Mouse (Mus musculus) CD4-positive, CD25-positive, alpha-beta regulatory T cell, adult 4 months (primary cell): Measurements from ENCODE around the gene Olfr630. TPM values are rescaled to one million over a fixed set of nuclear protein-coding genes. Genes with fewer than 3 reads are reported as not detected.
"Not testable (repeated sequence)": the region's sequence is repeated elsewhere in the genome, so short reads cannot be mapped to it uniquely, and the experiment has no call there.

Experiments
- ATAC-seq: one replicate; pipeline ENCODE4 v1.8.0; 2017
- polyA plus RNA-seq, 2 experiments: library from polyadenylated mRNA; unstranded; fragments of 100-300 nt; shearing (Covaris generic); gene quantifications; one replicate each; pipeline ENCODE4 v1.2.1; 2017

The Olfr630 gene
- not detected for polyA plus RNA-seq

GRCm38 (mm10) chr7:103757233-103757632 lies at the start of gene Olfr630:
TSS of gene Olfr630 (minus strand) at chr7:103757333.
- ATAC-seq, result no peak

DNA sequence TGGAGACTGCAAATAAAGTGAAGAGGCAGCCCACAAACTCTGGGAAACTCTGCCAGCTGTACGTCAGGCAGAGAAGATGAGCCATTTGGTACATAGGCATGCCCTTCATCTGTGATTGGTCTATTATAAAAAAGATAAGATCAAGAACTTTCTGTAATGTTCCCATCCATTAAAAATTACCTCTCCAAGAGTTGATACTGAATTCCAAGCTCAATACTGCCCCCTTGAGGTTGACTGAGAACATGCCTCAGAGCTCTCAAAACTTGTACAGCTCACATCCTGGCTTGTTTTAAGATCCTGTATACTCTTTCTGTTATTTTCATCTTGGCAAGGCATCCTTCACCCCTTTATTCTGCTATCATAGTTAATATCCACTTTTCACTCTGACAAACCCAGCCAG lies 49.7 kb upstream of the Olfr630 start:
- peak; percentile 53 for ATAC-seq

DNA sequence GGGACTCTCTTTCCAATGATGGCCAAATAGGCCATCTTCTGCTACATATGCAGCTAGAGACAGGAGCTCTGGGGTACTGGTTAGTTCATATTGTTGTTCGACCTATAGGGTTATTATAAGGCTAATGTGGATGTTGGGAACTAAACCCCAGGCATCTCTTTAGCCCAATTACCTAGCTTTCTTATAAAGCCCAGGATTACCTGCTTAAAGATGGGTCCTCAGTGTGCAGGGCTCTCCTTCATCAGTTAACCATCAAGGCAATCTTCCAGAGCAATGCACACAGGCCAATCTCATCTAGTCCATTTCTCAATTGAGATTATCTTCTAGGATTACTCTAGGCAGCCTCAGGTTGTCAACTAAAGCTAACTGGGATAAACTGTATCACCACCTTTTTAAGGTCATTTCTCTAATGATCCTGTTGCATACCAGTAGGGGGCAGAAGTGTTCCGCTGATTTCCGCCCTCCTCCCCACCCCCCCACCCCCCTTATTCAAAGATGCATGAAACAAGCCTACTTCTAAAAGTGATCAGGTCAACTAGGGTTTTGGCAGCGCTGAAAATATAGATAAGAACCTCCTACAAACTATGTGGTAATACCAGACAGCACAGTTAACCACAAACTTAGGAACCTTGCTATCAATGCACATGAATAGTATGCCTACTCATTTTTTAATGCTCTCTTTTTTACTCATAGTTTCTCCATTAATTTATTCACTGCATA lies 35.7 kb upstream of the Olfr630 start:
- no peak for ATAC-seq

GRCm38 (mm10) chr7:103791721-103792120 lies 34.6 kb upstream of the Olfr630 start, which contains the start of gene Olfr67:
TSS of gene Olfr67 (minus strand) at chr7:103791821.
- no peak for ATAC-seq

DNA sequence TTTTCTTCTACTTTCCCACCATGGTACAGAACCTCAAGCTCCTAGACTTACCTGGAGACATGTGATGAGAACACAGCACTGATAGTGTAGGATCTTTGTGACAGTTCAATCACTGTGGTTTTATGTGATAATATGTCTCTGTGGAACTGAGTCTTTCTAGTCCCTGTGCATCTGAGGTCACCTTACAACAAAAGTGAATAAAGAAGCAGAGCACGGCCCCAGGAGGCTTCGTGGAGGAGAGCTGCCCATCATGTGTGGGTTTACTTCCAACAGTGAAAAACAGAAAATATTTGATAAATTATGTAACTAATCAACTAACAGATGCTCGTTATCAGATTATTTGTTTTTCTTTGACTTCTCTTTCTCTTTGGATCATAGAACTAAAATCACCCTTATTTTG lies 22.5 kb upstream of the Olfr630 start, which contains the start of gene Olfr68:
TSS of gene Olfr68 (minus strand) at position 101 of the 400 bp plus-strand sequence.
- no peak for ATAC-seq

- not testable (repeated sequence) for ATAC-seq
Measured at GRCm38 (mm10) chr7:103777652-103778051, 20.5 kb upstream of the Olfr630 start.

GRCm38 (mm10) chr7:103771494-103771893 lies 14.4 kb upstream of the Olfr630 start, which contains the start of gene Olfr69:
TSS of gene Olfr69 (minus strand) at chr7:103771594.
- no peak for ATAC-seq

DNA sequence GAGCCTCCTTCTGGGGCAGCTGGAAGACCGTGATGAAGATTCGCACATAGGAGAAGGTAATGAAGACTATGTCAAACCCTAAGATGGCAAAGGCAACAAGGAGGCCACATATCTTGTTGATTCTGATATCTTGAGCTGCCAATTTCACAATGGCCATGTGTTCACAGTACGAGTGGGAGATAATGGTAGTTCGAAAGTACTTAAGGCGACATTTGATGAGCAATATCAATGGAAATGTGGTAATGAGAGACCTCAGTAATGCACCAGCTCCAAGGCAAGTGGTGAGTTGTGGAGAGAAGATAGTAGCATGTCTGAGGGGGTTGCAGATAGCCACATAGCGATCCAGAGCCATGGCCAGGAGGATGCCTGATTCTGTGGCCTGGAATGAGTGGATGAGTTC lies 10.6 kb upstream of the Olfr630 start:
- not testable (repeated sequence) for ATAC-seq

DNA sequence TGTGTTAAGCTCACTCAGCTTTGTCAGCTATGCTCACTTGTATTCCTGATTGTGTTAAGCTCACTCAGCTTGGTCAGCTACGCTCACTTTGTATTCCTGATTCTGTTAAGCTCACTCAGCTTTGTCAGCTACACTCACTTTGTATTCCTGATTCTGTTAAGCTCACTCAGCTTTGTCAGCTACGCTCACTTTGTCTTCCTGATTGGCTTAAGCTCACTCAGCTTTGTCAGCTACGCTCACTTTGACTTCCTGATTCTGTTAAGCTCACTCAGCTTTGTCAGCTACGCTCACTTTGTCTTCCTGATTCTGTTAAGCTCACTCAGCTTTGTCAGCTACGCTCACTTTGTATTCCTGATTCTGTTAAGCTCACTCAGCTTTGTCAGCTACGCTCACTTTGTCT lies 5.1 kb upstream of the Olfr630 start:
- not testable (repeated sequence) for ATAC-seq

- ATAC-seq, result no peak
Measured at GRCm38 (mm10) chr7:103744843-103745242, 12.3 kb downstream of the Olfr630 start, which contains the start of gene Olfr629. TSS of gene Olfr629 (minus strand) at chr7:103744943.

DNA sequence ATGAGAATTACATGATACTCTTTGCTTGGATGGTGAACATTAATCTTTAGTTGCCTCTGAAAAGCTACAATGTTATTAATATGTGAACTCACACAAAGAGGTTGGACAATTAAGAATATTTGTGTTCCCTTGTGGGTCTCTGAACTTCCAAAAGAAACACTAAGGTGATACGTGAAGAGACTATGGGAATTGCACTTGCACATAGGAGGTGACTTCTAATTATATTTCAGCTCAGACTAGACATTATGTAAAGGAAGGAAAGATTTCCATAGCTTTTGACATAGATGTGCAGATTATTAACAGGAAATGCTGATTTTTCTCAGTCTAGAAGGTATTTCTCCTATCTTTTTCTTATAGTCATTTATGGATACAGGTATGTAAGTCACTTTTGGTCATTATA lies 27.1 kb downstream of the Olfr630 start, which contains the start of gene Olfr628:
TSS of gene Olfr628 (plus strand) at position 301 of the 400 bp plus-strand sequence.
- ATAC-seq, result no peak

- ATAC-seq, result not testable (repeated sequence)
Measured at GRCm38 (mm10) chr7:103716398-103716797, 40.7 kb downstream of the Olfr630 start.

DNA sequence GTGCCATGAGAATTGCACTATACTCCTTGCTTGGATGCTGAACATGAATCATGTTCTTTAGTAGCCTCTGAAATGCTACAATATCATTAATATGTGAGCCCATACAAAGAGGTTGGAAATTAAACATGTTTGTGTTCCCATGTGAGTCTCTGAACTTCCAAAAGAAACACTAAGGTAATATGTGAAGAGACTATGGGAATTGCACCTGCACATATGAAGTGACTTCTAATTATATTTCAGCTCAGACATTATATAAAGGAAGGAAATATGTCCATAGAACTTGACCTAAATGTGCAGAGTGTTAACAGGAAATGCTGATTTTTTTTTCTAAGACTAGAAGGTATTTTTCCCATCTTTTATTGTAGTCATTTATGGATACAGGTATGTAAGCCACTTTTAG lies 42.8 kb downstream of the Olfr630 start, which contains the start of gene Olfr243:
TSS of gene Olfr243 (plus strand) at position 301 of the 400 bp plus-strand sequence.
- no peak for ATAC-seq

GRCm38 (mm10) chr7:103712024-103712423 lies 45.1 kb downstream of the Olfr630 start:
- ATAC-seq, result no peak

Other genes starting within 250 kb of the Olfr630 start
- gene Olfr610, start 245.2 kb downstream of the Olfr630 start, polyA plus RNA-seq, result not detected
- not detected for gene Olfr611, start 236.5 kb downstream of the Olfr630 start, polyA plus RNA-seq
- gene Olfr612, start 214.6 kb downstream of the Olfr630 start, polyA plus RNA-seq, result not detected
- gene Olfr613, start 209.3 kb downstream of the Olfr630 start, polyA plus RNA-seq, result not detected
- gene Olfr615, start 201.3 kb downstream of the Olfr630 start, polyA plus RNA-seq, result not detected
- not detected for gene Olfr616, start 188.2 kb downstream of the Olfr630 start, polyA plus RNA-seq
- gene Olfr617, start 184.3 kb downstream of the Olfr630 start, polyA plus RNA-seq, result not detected
- gene Olfr618, start 167.2 kb downstream of the Olfr630 start, polyA plus RNA-seq, result not detected
- gene Olfr619, start 156.8 kb downstream of the Olfr630 start, polyA plus RNA-seq, result not detected
- gene Olfr620, start 144.8 kb downstream of the Olfr630 start, polyA plus RNA-seq, result 1 to 10 TPM in 1 of 2 experiments, not detected in 1; 1.3 TPM
- gene Olfr622, start 114.6 kb downstream of the Olfr630 start, polyA plus RNA-seq, result not detected
- not detected for gene Olfr623, start 93.6 kb downstream of the Olfr630 start, polyA plus RNA-seq
- gene Olfr624, start 86.1 kb downstream of the Olfr630 start, polyA plus RNA-seq, result not detected
- not detected for gene Olfr625-ps1, start 74.6 kb downstream of the Olfr630 start, polyA plus RNA-seq
- not detected for gene Olfr243, start 42.7 kb downstream of the Olfr630 start, polyA plus RNA-seq
- gene Olfr628, start 27.0 kb downstream of the Olfr630 start, polyA plus RNA-seq, result not detected
- gene Olfr629, start 12.4 kb downstream of the Olfr630 start, polyA plus RNA-seq, result not detected
- gene Olfr69, start 14.3 kb upstream of the Olfr630 start, polyA plus RNA-seq, result not detected
- gene Olfr68, start 22.4 kb upstream of the Olfr630 start, polyA plus RNA-seq, result not detected
- not detected for gene Olfr67, start 34.5 kb upstream of the Olfr630 start, polyA plus RNA-seq
- gene Hbb-bt, start 56.7 kb upstream of the Olfr630 start, polyA plus RNA-seq, result 1 to 10 TPM in 1 of 2 experiments, not detected in 1; 2.4 TPM
- gene Hbb-bs, start 70.8 kb upstream of the Olfr630 start, polyA plus RNA-seq, result 1 to 10 TPM; 3.4 to 7.7 TPM
- not detected for gene Hbb-bh2, start 83.2 kb upstream of the Olfr630 start, polyA plus RNA-seq
- gene Hbb-bh1, start 85.8 kb upstream of the Olfr630 start, polyA plus RNA-seq, result not detected
- gene Hbb-y, start 95.9 kb upstream of the Olfr630 start, polyA plus RNA-seq, result not detected
- gene Olfr66, start 128.9 kb upstream of the Olfr630 start, polyA plus RNA-seq, result under 1 TPM in 1 of 2 experiments, not detected in 1; 0.13 TPM
- under 1 TPM in 1 of 2 experiments, not detected in 1; 0.07 TPM for gene Olfr64, start 137.2 kb upstream of the Olfr630 start, polyA plus RNA-seq
- not detected for gene Olfr65, start 146.2 kb upstream of the Olfr630 start, polyA plus RNA-seq
- gene Olfr631, start 171.5 kb upstream of the Olfr630 start, polyA plus RNA-seq, result not detected
- gene Olfr632, start 177.0 kb upstream of the Olfr630 start, polyA plus RNA-seq, result not detected
- not detected for gene Olfr633, start 187.1 kb upstream of the Olfr630 start, polyA plus RNA-seq
- gene Olfr635, start 213.8 kb upstream of the Olfr630 start, polyA plus RNA-seq, result under 1 TPM in 1 of 2 experiments, not detected in 1; 0.05 TPM
- gene Olfr638, start 241.4 kb upstream of the Olfr630 start, polyA plus RNA-seq, result not detected